Mouse (Mus musculus) thymus, adult 2 months (tissue): ENCODE data around the gene Gm20388. TPM values are rescaled to one million over a fixed set of nuclear protein-coding genes. Genes with fewer than 3 reads are reported as not detected.

Source experiments
- DNase-seq: peaks from one replicate; pipeline ENCODE4 v3.0.0; 2021
- H3K27ac ChIP-seq: fragments of 200-500 bp; 2 replicates; pipeline ENCODE4 v1.5.1; 2012; ENCODE audit warnings: low read length, control low read depth; ENCODE audit not compliant: control insufficient read depth, insufficient read depth
- H3K27me3 ChIP-seq: fragments of 200-500 bp; 2 replicates; pipeline ENCODE4 v1.6.1; 2012; ENCODE audit warnings: mild to moderate bottlenecking, low read length, moderate library complexity, mixed read lengths; ENCODE audit not compliant: control insufficient read depth, insufficient read depth
- H3K36me3 ChIP-seq: fragments of 200-500 bp; 2 replicates; pipeline ENCODE4 v1.6.1; 2012; ENCODE audit warnings: mild to moderate bottlenecking, low read length, moderate library complexity; ENCODE audit not compliant: control insufficient read depth, insufficient read depth
- H3K4me1 ChIP-seq: fragments of 200-500 bp; replicated peaks from 2 replicates; pipeline ENCODE4 v1.6.1; 2012; ENCODE audit warnings: low read length; ENCODE audit not compliant: control insufficient read depth, insufficient read depth
- H3K4me3 ChIP-seq: fragments of 200-500 bp; 2 replicates; pipeline ENCODE4 v1.5.1; 2012; ENCODE audit warnings: mild to moderate bottlenecking, low read length, control low read depth, moderate library complexity; ENCODE audit not compliant: control insufficient read depth, insufficient read depth
- CTCF ChIP-seq: fragments of 200-500 bp; IDR thresholded peaks from 2 replicates; pipeline ENCODE4 v1.5.1; 2012; ENCODE audit warnings: mild to moderate bottlenecking, control low read depth, low read length, moderate library complexity, borderline replicate concordance; ENCODE audit not compliant: control insufficient read depth, poor library complexity, insufficient read depth; ENCODE audit errors: extremely low read depth
- POLR2A ChIP-seq: fragments of 200-500 bp; IDR thresholded peaks from 2 replicates; pipeline ENCODE4 v1.6.1; 2012; ENCODE audit warnings: mild to moderate bottlenecking, low read length, control low read depth, moderate library complexity; ENCODE audit not compliant: control insufficient read depth, poor library complexity, insufficient read depth; ENCODE audit errors: extremely low read depth
- WGBS: fragments of 180-500 bp; shearing (Covaris S2); methylation state at CpG from one replicate; pipeline ENCODE4 v1.1.7; 2018; 5-methylcytosine and 5-hydroxymethylcytosine counted together
- polyA plus RNA-seq: library from polyadenylated mRNA; depleted of rRNA; stranded (reverse); fragments of >200 nt; gene quantifications from 2 replicates; pipeline ENCODE4 v1.2.3, GENCODE M21; 2012

The Gm20388 gene
- polyA plus RNA-seq, 1 experiment = 103 TPM

- Histone ChIP-seq H3K36me3 (no peaks in the 10 kb centered on the region), H3K27ac (no peak overlapping the region), H3K27me3 (no peaks in the 10 kb centered on the region), H3K4me1 (peaks cover 10% of the 10 kb centered on the region; the same call in 1 of the 2 replicates), H3K4me3 (no peak overlapping the region)
- TF ChIP-seq CTCF (no peak), POLR2A (no peak)
- WGBS = 93% methylated on average over 7 of the region's 7 CpGs
- no peak for DNase-seq
Observed at GRCm38 (mm10) chr8:120688511-120688910, 777.9 kb downstream of the Gm20388 start.

- no peak for TF ChIP-seq CTCF
- no peak for TF ChIP-seq POLR2A
- H3K27me3 ChIP-seq = no peaks in the 10 kb centered on the region
- 82% methylated on average over 4 of the region's 4 CpGs for WGBS
- H3K4me3 ChIP-seq = no peak overlapping the region
- DNase-seq = no peak
- no peak overlapping the region for H3K27ac ChIP-seq
- no peaks in the 10 kb centered on the region for H3K36me3 ChIP-seq
- H3K4me1 ChIP-seq = peaks cover 23% of the 10 kb centered on the region
Observed at GRCm38 (mm10) chr8:120692934-120693333, 782.3 kb downstream of the Gm20388 start.

GRCm38 (mm10) chr8:120693861-120694493 lies 783.3 kb downstream of the Gm20388 start:
- DNase-seq = no peak
- Histone ChIP-seq H3K27me3 (no peaks in the 10 kb centered on the region), H3K27ac (no peak overlapping the region), H3K4me3 (no peak overlapping the region), H3K36me3 (no peaks in the 10 kb centered on the region), H3K4me1 (peaks cover 26% of the 10 kb centered on the region)
- WGBS = 71% methylated on average over 22 of the region's 22 CpGs
- TF ChIP-seq POLR2A (no peak), CTCF (no peak)

GRCm38 (mm10) chr8:120696401-120697153 lies 785.9 kb downstream of the Gm20388 start:
- no peak overlapping the region for H3K27ac ChIP-seq
- H3K27me3 ChIP-seq = no peaks in the 10 kb centered on the region
- 15% methylated on average over 13 of the region's 13 CpGs for WGBS
- peaks cover 51% of the 10 kb centered on the region for H3K4me1 ChIP-seq
- no peak overlapping the region for H3K4me3 ChIP-seq
- peak; percentile 76 for DNase-seq
- H3K36me3 ChIP-seq = no peaks in the 10 kb centered on the region
- TF ChIP-seq POLR2A (no peak), CTCF (0 out of 2 replicates have a peak, but pooled peaks have one; percentile 17)

GRCm38 (mm10) chr8:120697154-120697978 lies 786.7 kb downstream of the Gm20388 start:
- DNase-seq = peak; percentile 69
- Histone ChIP-seq H3K36me3 (no peaks in the 10 kb centered on the region), H3K4me1 (peaks cover 58% of the 10 kb centered on the region), H3K27ac (no peak overlapping the region), H3K4me3 (no peak overlapping the region), H3K27me3 (no peaks in the 10 kb centered on the region)
- TF ChIP-seq CTCF (no peak), POLR2A (0 out of 2 replicates have a peak, but pooled peaks have one; percentile 25)
- WGBS = 22% methylated on average over 17 of the region's 17 CpGs

GRCm38 (mm10) chr8:120697979-120698272 lies 787.3 kb downstream of the Gm20388 start:
- H3K27ac ChIP-seq = no peak overlapping the region
- peaks cover 58% of the 10 kb centered on the region for H3K4me1 ChIP-seq
- H3K27me3 ChIP-seq = no peaks in the 10 kb centered on the region
- no peak overlapping the region for H3K4me3 ChIP-seq
- TF ChIP-seq POLR2A (no peak), CTCF (no peak)
- DNase-seq = peak; percentile 38
- no peaks in the 10 kb centered on the region for H3K36me3 ChIP-seq
